Mouse (Mus musculus): ENCODE results near the gene Plekhm1.

The Plekhm1 gene

DNA sequence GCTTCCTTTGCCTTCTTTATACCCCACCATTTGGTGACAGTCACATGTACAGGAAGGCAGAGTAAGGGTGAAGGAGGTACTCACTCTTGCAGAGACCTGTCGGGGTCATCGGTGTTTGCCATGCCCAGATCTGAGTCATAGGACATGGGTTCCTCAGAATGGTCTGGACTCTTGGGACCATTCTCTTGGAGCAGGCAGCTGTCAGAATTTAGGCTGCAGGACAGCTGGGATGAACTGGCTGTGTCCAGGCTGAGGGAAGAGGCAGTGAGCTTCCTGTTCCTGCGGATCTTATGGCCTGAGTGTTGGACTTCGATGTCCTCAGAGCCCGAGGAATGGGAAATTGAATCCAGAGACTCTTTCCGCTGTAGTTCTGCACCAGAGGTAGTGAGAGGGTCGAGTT lies 17.9 kb downstream of the Plekhm1 start:
- no peak for DNase-seq (ENCODE audit: low read depth, low spot score)

DNA sequence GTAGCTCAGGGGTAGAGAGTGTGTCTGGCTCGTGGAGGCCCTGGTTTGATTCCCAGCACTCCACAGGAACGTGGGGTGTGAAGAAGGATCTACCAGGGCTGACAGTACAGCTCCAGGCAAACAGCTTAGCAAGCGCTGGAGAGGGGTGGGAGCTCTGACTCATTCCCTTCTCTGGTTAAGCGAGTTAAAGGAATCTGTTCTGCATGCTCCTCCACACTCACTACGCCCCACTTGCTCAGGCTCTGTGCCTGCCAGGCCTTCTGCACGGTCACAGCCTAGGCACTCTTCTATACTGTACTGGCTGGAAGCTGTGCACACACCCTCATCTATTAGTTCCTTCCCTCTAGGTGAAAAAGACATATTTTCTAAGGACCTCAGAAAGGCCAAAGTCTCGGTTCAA lies 18.5 kb downstream of the Plekhm1 start:
- no peak for DNase-seq (ENCODE audit: low read depth, low spot score)

DNA sequence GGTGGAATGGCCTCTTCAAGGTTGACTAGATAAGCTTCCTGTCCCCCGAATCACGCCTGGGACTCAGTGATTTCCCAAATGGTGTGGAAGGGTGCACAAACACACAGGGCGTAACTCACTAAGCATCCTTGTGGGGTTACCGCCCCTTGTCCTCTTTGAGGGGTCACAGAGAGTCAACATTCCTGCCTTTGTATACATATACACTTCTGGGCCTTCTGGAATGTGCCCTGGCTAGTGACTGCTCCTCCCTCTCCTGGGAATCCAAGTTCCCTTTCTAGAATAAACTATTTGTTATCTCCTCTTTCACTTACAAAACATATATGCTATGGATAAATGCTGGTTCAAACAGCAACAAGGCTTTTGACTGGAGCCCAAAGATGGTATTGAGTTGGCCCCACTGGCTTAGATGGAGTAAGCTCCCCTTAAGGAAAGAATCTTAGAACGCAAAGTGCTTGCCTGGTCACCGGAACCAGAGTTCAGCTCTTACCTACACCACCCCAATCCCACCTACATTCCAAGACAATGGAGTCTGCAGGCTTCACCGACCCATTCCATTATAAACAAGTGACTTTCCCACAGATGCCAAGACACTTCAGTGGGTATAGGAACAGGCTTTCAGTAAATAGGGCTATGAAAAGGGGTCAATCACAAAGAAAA lies 24.5 kb downstream of the Plekhm1 start:
- no peak for DNase-seq (ENCODE audit: low read depth, low spot score)

DNA sequence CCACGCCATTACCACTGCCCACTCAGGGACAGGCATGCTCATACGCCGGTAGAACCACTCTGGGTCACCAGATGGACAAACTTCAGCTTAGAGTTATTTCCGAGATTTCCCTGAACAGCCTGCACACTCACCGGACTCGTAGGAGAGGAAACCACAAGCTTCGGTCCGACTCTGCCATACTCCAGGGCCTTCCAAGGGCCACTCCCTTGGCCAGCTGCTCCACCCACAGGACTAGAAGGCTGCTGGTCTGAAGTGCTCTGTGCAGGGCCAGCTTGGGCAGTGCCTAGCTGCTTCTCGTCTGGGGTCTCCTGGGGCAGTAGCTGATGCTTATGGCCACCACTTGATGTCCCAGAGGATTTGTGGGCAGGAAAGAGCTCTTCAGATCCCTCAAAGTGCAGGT lies 25.7 kb downstream of the Plekhm1 start:
- DNase-seq (ENCODE audit: low read depth, low spot score), result no peak

DNA sequence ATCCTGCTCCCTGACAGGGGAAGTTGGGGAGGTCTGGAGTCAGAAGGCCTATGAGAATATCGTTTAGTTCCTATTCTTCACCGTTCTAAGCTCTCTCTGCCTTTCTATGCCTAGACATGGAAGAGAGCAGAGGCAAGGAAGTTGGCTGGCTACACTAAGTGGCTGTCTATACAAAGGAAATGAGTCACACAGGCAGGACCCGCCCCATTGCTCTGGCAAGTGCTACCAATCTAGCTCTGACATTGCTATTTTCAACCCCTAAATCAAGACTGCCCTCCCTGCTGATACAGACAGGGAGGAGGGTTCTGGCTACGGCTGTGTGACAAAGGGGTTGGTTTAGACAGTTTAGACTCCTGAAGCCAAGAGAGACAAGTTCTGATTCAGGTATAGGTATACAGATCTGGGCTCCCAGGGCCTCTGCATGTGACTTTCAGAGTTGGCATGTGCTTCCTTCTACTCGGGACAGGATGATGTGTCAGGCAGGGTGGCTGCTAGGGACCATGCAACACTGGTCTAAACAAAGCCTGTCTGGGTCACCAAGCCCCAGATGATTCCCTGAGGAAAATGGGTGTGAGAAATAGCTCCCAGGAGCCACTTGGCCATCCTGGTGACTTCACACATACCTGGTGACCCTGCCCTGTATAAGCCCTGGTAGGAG lies 30.4 kb downstream of the Plekhm1 start:
- DNase-seq (ENCODE audit: low read depth, low spot score), result no peak

DNA sequence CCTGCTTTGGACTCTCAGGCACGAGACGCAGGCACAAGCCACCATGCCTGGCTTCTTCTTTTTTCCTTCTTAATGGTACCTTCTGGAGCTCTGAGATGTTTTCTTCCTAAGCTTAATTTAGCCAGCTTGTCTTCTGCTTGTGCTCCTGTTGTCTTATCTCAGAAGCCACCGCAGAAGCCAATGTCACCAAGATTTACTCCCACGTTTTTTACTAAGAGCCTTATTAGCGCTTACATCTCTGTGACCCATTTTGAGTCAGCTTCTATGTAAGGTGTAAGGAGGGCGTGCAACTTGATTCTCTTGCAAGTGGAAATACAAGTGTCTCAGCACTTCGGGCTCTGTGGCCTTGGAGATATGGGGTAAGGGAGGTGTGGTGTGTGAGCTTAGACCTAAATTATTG lies 31.0 kb downstream of the Plekhm1 start:
- DNase-seq (ENCODE audit: low read depth, low spot score), result no peak

DNA sequence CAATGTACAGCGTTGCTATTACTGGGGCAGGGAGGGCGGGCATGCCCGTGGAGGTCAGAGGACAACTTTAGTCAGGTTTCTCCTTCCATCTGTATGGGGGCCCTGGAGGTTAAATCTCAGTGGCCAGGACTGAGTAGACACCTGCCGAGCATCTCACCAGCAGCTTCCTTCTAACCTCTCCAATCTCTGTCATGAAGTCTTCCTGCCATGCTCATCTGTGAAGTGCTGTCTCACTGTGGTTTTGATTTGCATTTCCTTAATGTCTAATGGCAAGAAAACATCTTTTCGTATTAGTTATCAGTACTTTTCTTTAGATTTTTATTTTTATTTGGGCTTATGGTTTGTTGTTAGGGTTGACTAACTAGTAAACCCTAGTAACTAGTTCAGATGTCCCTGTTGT lies 32.0 kb downstream of the Plekhm1 start:
- no peak for DNase-seq (ENCODE audit: low read depth, low spot score)

DNA sequence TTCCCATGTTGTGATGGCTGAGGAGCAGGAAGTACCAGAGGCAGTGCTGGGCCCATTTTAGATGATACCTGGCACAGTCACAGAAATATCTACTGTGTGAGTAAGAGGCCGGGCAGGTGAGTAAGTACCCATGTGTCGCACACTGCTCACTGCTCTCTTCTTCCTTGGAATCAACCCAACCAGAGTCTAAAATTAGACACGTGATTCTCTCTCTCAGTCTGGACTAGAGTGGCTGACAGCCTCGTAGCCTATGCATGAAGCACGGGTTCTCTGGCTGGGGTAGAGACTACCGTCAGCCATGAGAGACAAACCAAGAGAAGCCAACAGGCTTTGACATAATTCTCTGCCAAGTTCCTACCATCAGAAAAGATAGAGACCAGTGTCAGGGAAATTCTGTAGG lies 34.1 kb downstream of the Plekhm1 start:
- no peak for DNase-seq (ENCODE audit: low read depth, low spot score)

DNA sequence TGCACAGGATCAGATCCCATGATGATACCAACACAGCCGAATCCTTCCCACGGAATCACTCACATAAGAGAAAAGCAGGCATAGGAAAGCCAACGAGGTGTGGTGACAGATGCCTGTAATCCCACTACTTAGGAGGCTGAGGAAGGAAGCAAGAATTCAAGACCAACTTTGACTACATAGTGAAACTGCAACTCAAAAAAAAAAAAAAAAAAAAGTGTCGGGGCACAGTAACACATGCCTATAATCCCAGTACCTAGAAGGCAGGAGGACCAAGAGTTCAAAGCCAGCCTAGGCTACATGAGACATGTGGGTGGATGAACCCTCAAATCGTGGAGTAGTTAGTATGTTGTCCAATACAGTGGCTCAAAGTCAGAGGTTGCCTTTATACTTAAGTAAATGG lies 36.7 kb downstream of the Plekhm1 start:
- DNase-seq (ENCODE audit: low read depth, low spot score), result no peak

DNA sequence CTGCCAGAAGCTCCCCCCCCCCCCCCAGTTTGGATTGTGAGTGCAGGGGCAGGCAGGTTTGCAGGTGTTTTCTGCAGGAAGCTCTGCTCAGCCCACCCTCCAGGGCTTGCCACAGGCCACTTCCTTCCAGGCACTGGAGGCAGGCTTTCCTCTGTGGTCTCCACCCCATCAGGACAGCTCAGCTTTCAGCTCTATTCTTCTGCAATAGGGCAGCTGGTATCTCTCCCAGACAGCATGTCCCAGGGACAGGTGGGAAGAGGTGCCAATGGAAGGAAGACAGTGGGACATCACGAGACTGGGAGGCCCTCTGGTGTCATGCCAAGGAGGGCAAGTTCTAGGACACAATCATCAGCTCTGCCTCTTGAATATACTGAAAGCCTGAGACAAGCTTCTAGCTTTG lies 37.2 kb downstream of the Plekhm1 start:
- no peak for DNase-seq (ENCODE audit: low read depth, low spot score)

DNA sequence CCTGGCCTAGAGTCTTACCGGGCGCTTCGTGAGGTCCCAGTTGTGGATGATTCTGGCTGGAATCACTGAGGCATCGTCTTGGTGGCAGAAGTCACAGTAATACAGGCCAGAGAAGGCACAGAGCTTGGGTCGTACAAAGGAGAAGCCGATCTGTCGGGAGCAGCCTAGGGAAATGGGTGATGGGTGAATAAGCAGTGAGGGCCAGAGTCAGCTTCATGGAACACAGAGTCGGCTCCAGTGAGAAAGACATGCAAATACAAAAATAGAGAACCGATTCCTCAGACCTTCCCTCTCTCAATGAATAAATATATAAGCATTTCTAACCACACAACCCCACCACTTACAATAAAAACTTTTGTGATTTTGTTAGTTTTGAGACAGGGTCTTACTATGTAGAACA lies 38.6 kb downstream of the Plekhm1 start:
- DNase-seq (ENCODE audit: low read depth, low spot score), result no peak

DNA sequence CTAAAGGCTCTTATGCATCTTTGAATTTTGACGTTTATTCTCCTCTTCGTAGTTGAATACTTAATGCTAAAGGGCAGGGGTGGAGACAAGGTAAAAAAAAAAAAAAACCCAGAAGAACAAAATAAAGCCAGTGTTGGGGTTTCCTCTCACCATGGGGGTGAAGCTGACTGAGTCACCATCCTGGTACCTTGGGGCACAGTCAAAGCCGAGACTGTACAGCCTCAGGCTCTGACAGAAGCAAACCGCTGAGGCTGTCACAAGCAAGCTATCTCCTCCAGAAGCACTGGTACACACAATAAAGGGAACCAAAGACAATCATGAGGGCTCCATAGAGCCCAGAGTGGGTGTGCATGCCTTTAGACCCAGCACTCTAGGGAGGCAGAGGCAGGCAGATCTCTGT lies 39.9 kb downstream of the Plekhm1 start:
- DNase-seq (ENCODE audit: low read depth, low spot score), result no peak

DNA sequence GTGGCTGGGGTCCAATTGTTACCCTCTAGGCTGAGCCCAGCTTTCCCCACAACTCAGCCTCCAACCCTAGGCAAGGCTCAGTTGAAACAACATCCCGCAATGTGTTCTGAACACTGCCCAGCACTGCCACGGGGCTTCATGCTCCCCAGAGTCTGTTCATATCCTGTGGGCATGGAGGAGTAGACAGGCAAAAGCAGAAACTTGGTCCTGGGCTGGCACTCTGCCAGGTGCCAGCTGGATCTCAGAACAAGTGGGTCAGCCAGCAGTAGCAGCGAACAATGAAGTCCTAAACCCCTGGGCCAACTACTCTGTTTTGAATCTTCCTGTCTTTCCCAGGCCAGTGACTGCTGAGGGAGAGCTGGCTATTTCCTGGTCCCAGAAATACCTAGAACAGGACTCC lies 40.4 kb downstream of the Plekhm1 start:
- DNase-seq (ENCODE audit: low read depth, low spot score), result no peak

DNA sequence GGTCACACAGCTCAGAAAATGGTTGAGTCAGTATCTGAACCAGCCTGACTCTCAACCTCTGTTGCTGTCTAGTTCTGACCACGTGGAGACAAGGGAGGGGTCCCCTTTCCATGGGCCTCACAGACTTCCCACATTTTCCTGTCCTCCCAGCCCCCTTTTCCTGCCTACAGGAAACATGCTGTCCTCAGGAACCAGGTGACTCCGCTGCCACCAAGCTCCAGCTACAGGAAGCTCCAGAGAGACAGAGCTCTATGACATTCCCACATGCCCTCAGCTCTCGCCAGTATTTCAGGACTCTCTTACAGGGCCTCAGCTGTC lies 41.3 kb downstream of the Plekhm1 start:
- no peak for DNase-seq (ENCODE audit: low read depth, low spot score)

DNA sequence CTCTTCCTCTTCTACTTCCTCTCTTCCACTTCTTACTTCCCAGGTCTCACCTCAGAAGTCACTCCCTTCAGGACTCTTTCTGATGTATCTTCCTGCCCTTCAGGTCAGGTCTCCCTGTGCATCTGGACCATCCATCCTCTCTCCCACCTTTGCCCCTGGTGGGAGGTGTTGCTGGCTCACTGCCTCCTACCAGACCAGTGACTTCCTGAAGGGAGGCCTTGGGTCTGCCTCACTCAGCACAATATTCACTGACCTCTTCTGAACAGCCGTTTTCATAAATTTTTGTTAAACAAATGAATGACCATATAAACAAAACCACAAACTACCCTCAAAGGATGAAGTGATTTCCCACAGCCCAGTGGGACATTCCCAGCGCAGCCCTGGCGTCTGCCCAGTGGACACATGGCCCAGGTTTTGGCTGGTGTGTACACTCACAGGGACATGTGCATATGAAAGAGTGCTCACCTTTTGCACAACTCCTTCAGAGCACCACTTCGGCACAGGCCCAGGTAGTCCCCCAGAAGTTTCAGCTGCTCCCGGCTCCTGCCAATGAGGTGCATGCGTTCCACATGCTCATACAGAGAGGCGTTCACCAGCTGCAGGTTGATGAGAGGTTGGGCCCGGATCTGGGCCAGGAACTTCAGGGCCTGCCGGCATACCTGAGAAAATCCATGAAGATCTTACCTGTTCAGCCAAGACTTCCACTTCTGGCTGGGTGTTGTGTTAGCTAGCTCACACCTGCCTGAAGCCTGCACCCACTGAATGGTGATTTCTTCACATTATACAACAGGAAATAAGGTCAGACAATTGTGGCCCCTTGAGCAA lies 41.9 kb downstream of the Plekhm1 start:
- no peak for DNase-seq (ENCODE audit: low read depth, low spot score)

DNA sequence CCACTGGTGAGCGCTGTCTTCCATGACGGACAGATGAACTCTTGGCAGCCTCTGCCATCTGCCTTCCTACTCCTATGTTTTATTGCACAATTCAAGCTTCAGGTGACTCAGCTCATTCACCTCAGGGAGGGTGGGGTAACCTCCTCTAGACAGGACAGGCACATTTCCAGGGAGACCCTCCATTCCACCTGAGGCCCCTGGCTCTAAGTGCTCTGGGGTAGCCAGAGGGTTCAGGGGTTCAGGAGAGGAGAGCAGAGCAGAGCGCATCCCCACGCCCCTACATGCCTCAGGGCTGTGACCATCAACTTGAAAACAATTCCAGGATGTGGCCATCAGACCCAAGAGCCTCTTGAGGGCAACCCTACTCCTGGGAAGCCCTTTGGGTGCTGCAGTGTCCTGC lies 47.0 kb downstream of the Plekhm1 start:
- DNase-seq (ENCODE audit: low read depth, low spot score), result no peak

DNA sequence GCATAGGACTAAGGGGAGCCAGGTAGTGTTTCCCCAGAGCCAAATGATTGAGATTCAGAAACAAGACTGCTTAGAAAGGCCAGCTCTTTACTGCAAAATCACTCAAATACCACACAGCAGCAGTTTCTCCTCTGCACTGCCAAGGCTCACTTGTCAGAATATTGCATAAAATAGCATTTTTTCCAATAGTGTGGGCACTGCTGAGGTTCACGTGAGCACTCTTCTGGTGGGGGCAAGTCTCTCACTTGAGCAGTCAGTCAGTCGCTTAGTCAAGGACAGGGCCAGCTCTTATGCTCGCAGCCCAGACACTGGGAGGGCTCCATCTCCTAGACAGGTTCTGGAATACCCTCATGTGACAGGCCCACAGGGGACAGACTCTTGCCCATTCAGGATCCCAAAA lies 47.5 kb downstream of the Plekhm1 start:
- no peak for DNase-seq (ENCODE audit: low read depth, low spot score)

DNA sequence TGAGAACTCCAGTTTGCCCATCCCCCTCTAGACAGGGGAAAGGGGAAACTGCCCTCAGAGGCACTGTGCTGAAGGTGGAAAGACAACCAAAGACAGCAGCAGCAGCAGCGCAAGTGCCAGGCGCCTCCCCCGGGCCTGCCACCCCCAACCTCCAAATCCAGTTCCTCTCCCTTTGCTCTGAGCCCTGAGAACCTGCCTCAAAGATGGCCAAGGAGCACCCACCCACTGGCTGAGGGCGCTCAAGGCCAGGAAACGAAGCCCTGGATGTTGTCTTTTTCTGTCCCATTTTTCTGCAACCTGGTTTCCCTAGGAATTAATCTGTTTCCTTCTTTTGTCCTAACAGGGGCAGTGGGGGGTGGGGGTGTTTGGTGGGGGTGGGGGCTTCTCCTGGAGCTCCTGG lies 48.2 kb downstream of the Plekhm1 start:
- no peak for DNase-seq (ENCODE audit: low read depth, low spot score)

DNA sequence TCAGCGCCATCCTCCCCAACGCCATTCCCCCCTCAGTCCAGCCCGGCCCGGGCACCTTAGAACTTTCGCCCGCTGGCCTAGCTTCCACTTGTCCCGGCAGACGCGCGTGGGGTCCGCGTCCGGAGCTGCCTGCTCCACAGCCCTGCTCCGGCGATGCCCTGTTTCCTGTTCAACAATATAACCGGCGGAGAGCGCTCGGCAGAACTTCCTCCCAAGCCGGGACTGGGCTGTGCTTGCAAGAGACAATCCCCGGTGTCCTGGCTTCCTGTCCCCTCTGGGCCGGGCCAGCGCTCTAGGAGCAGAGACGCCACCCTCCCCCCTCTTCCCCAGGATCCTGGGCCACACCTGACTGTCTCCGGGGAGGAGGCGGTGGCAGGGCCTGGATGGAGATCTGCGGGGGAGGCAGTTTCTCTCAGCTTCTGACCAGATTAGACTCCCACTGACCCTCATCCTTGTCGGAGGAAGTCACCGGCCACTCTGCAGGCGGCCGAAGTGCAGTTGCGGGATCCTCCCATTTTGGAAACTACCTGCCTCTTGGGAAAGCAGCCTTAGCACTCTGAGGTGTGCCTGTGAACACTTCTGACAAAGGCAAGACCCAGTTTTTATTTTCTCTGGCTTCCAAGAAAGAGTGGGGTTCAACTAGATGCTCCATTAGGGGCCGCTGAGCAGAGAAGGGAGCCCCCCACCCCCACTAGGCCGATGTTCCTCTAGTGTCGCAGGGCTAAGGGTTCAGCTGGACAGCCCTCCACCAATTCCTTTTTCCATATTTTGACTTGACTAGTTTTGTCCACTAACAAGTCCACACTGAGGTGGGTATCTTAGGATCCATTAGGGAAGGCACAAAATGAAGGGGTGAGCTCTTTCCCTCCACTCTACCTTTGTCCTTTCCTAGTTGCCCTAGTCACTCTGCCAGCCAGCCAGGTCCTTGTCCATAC lies 49.0 kb downstream of the Plekhm1 start, which contains the start of gene Arhgap27:
Gene Arhgap27, minus strand, starts transcription at position 479 of the 935 bp plus-strand sequence.
- no peak for DNase-seq (ENCODE audit: low read depth, low spot score)

DNA sequence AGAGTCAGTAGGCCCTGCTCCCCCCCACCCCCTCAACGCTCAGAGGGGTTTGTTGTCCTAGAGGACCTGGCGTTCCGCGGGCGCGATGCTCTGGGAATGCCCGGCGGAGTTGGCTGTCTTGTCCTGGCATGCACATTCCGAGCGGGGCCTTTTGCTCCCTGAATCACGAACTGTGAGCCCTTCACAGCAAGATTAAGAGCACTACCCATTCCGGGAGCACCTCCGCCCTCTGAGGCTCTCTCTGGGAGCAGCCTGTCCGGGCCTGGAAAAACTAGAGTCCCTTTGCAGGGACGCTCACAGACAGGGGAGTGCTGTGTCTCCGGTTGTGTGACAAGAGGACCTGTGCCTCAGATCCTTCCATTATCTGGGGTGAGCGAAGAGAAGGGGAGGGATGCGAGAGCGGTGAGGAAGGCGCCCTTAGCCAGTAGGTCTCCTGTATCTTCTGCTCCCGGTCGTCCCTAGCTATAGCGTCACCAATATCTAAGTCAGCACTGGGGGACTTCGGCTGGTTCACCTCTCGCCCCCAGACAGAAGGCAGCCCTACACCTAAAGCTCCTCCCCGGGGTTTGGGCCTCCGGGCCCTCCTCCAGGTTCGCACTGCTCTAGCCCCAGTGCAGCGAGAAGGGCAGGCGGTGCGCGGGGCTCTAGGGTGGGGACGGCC lies 49.8 kb downstream of the Plekhm1 start:
- no peak for DNase-seq (ENCODE audit: low read depth, low spot score)

DNA sequence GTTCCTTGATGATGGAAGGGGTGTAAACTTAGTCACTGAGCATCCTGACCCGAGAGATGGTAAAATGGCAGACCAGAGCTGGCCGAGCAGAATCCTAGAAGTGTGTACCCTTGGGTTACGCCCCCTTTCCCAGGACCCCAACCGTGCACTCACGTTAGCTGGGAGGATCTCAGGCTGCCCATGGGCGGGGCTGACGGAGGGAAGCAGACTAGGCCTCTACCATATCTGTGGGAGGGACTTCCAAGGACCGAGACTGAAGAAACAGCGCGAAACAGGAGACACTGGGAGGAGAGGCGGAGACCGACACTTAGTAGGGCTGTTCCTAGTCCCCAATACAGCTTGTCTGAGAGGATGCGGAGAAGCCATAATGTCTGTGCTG lies 50.4 kb downstream of the Plekhm1 start:
- no peak for DNase-seq (ENCODE audit: low read depth, low spot score)

All from mesoderm, embryonic 11.5 days (tissue).